Mouse (Mus musculus) left cerebral cortex, postnatal 14 days (tissue): ENCODE data around the gene Abcb5. TPM values are rescaled to one million over a fixed set of nuclear protein-coding genes. Genes with fewer than 3 reads are reported as not detected.
"Not testable (repeated sequence)": the region's sequence is repeated elsewhere in the genome, so short reads cannot be mapped to it uniquely, and the experiment has no call there.

Experiments used
- DNase-seq, 2 experiments: peaks; one replicate each; pipeline ENCODE4 v3.0.0; 2021 to 2022; ENCODE audit warnings: low spot score in 2 of 2, mixed read lengths in 1 of 2
- intact Hi-C: fragments of 180-260 bp; cut with DNase I; formaldehyde crosslinking; loops from one replicate; pipeline ENCODE4 v1.15.1; 2025
- long read RNA-seq, 2 experiments: library from polyadenylated mRNA; stranded (forward); transcript quantifications; one replicate each; pipeline ENCODE4 v2.0.0; 2021
- total RNA-seq, 2 experiments: library from RNA; stranded (reverse); gene quantifications; 2 replicates each; pipeline ENCODE4 v1.2.3; 2021

The Abcb5 gene
- not detected for total RNA-seq
- long read RNA-seq, experiment 1 = 0 reads
- long read RNA-seq, experiment 2 = 0 reads

- intact Hi-C loops = no loop called here
- DNase-seq = no peak
Measured at GRCm38 (mm10) chr12:118966321-118966720, at the start of gene Abcb5. Abcb5 (minus strand) TSS chr12:118966421.

- intact Hi-C loops = no loop called here
- no peak for DNase-seq
Measured at GRCm38 (mm10) chr12:118999230-118999629, 33.0 kb upstream of the Abcb5 start.

GRCm38 (mm10) chr12:118994328-118995166 is 28.3 kb upstream of the Abcb5 start:
- DNase-seq = peak; percentile 10 to 45
- intact Hi-C loops = loop anchor here (5.0 kb wide), 1 partner anchor 988 kb away; no protein-coding TSS in a partner anchor

- intact Hi-C loops = loop anchor here (5.0 to 10.0 kb wide), 2 partner anchors 340 to 467 kb away; no protein-coding TSS in a partner anchor
- peak; percentile 17 to 52 for DNase-seq
Measured at GRCm38 (mm10) chr12:118984852-118985251, 18.6 kb upstream of the Abcb5 start.

- intact Hi-C loops = no loop called here
- peak; percentile 80 to 85 for DNase-seq
Measured at GRCm38 (mm10) chr12:118930386-118931318, 35.6 kb downstream of the Abcb5 start.

GRCm38 (mm10) chr12:118926813-118927281 is 39.4 kb downstream of the Abcb5 start:
- intact Hi-C loops = loop anchor here (5.0 kb wide), 1 partner anchor 1055 kb away; no protein-coding TSS in a partner anchor
- peak; percentile 65 to 66 for DNase-seq

- DNase-seq, intact Hi-C loops: not testable (repeated sequence)
Measured at GRCm38 (mm10) chr12:118923874-118924273, 42.3 kb downstream of the Abcb5 start.

- intact Hi-C loops = no loop called here
- DNase-seq = no peak
Measured at GRCm38 (mm10) chr12:118917771-118918170, 48.5 kb downstream of the Abcb5 start.

- DNase-seq = no peak
- intact Hi-C loops = no loop called here
Measured at GRCm38 (mm10) chr12:118910360-118910759, 55.9 kb downstream of the Abcb5 start.

GRCm38 (mm10) chr12:118902249-118902648 is 64.0 kb downstream of the Abcb5 start:
- DNase-seq = no peak
- intact Hi-C loops = no loop called here

- intact Hi-C loops = no loop called here
- DNase-seq = no peak
Measured at GRCm38 (mm10) chr12:118887964-118888363, 78.3 kb downstream of the Abcb5 start.

GRCm38 (mm10) chr12:118882790-118883189 is 83.4 kb downstream of the Abcb5 start:
- intact Hi-C loops = no loop called here
- DNase-seq = no peak

GRCm38 (mm10) chr12:118872673-118873072 is 93.5 kb downstream of the Abcb5 start:
- no peak for DNase-seq
- intact Hi-C loops = no loop called here

GRCm38 (mm10) chr12:118856151-118856550 is 110.1 kb downstream of the Abcb5 start:
- intact Hi-C loops = loop anchor here (5.0 kb wide), 1 partner anchor 799 kb away; no protein-coding TSS in a partner anchor
- DNase-seq = no peak

- peak; percentile 37 to 64 for DNase-seq
- intact Hi-C loops = loop anchor here (2.0 to 5.0 kb wide), 4 partner anchors 198 to 863 kb away; no protein-coding TSS in a partner anchor
Measured at GRCm38 (mm10) chr12:118854831-118855453, 111.3 kb downstream of the Abcb5 start.

- no peak for DNase-seq
- intact Hi-C loops = loop anchor here (2.0 to 5.0 kb wide), 3 partner anchors 197 to 862 kb away; no protein-coding TSS in a partner anchor
Measured at GRCm38 (mm10) chr12:118854401-118854800, 111.8 kb downstream of the Abcb5 start.

- intact Hi-C loops = loop anchor here (5.0 kb wide), 2 partner anchors 196 to 861 kb away; no protein-coding TSS in a partner anchor
- no peak for DNase-seq
Measured at GRCm38 (mm10) chr12:118853331-118853730, 112.9 kb downstream of the Abcb5 start.

- intact Hi-C loops = loop anchor here (5.0 kb wide), 2 partner anchors 194 to 859 kb away; no protein-coding TSS in a partner anchor
- DNase-seq = no peak
Measured at GRCm38 (mm10) chr12:118850851-118851410, 115.3 kb downstream of the Abcb5 start.
